ENCODE assay signal across 11 mouse cellular contexts in the genomic region with DNA sequence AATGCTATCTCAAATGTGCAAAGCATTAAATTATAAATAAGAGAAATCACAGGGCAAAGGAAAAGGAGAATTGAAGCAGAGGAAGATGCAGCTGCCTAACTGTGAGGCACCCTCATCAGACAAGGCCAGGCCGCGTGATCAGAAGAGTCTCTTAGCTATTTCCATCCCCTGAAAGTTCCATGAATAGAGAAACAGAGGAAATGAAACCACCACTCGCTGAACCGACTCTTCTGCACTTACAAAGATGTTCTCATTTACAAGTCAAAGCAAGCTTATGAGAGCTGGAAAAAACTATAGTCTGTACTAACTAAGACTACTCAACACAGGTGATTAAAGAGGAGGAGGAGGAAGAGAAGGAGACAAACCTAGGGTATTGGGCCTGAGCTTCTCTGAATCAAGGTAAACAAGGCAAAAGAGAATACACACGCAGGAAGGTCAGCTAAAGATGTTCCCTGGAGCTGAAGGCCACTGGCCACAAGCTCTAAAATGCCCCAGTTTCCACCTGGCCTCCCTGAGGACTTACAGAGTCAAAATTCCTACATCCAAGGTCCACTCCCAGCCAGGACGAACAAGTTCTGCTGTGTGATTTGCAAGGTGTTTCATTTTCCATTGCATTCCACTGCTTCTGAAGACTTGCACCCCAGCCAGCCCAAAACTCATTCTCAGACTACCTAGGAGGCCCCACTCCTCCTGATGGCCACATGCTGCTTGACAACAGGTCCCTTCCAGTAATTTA. TPM values are rescaled to one million over a fixed set of nuclear protein-coding genes. Genes with fewer than 3 reads are reported as not detected.
A peak's percentile ranks its signal among the peaks of the same experiment; 100 is the strongest.
DNase-seq lines count a peak whose midpoint lies in the region.
"Had no signal": no experiment of that assay in that cellular context is flagged by ENCODE, and none has a peak within 500 bp of the region (broad histone marks: within the 10 kb centered on the region; RNA-seq: fewer than 3 reads in every experiment).

No protein-coding gene starts in this region.

- DNase-seq in kidney, adult 11 months, result peak; percentile 17
- DNase-seq in kidney, postnatal 10 days, result no peak
- peak; percentile 12 for DNase-seq in right cerebral cortex, adult 18-20 months
- DNase-seq in right cerebral cortex, postnatal 14 days, result no peak
- DNase-seq in thymus, postnatal 36 days, result peak; percentile 11 to 20
- DNase-seq in cerebellum, adult 18-20 months, result no peak
- DNase-seq in cerebellum, adult 9-10 months, result no peak

- H3K4me3 ChIP-seq in megakaryocyte, embryonic 14.5 days (replicated peaks), result peak overlapping the region; percentile 43
- H3K4me3 ChIP-seq: embryonic facial prominence, embryonic 13.5 days; heart, embryonic 15.5 days; midbrain, embryonic 12.5 days had no signal

- H3K36me3 ChIP-seq in megakaryocyte, embryonic 14.5 days (replicated peaks; ENCODE audit: low read length), result no peaks in the 10 kb centered on the region
- H3K36me3 ChIP-seq: embryonic facial prominence, embryonic 13.5 days; heart, embryonic 15.5 days; midbrain, embryonic 12.5 days had no signal

- H3K4me1 ChIP-seq in megakaryocyte, embryonic 14.5 days, result peaks cover 52% of the 10 kb centered on the region

- H3K27me3 ChIP-seq in megakaryocyte, embryonic 14.5 days (replicated peaks), result no peaks in the 10 kb centered on the region
- H3K27me3 ChIP-seq: embryonic facial prominence, embryonic 13.5 days; heart, embryonic 15.5 days; midbrain, embryonic 12.5 days had no signal

- no peaks in the 10 kb centered on the region for H3K9me3 ChIP-seq in megakaryocyte, embryonic 14.5 days
- H3K9me3 ChIP-seq: embryonic facial prominence, embryonic 13.5 days; heart, embryonic 15.5 days; midbrain, embryonic 12.5 days had no signal

RNA-seq across cellular contexts. Expression of a gene that starts 5.2 kb away (rescaled TPM):
- 1.7 and 2.9 TPM in 2 replicates for polyA plus RNA-seq in megakaryocyte, embryonic 14.5 days (2012; ENCODE audit: insufficient read depth, low replicate concordance)

Comparison
In these comparisons a context has a peak if more than half of its experiments do, and no peak if none do; other contexts are left out.
1. DNase-seq: peak in kidney, adult 11 months (single experiment), right cerebral cortex, adult 18-20 months (single experiment) and thymus, postnatal 36 days (2 of 2); none in kidney, postnatal 10 days (single experiment), right cerebral cortex, postnatal 14 days (single experiment), cerebellum, adult 18-20 months (0 of 2) and cerebellum, adult 9-10 months (single experiment).